Mouse (Mus musculus): Measurements from ENCODE around the gene Auts2.

- TF ChIP-seq POLR2A (IDR thresholded peaks at IDR 0.05; ENCODE audit: low read depth, low read length) (no peak), CTCF (IDR thresholded peaks at IDR 0.05; ENCODE audit: extremely low read depth, insufficient read length, insufficient replicate concordance, low read depth, low read length) (no peak)
These were observed 93.1 kb downstream of the Auts2 start for GRCm38 (mm10) chr5:132450071-132450470.

Measured in small intestine, adult 2 months (tissue).